Mouse (Mus musculus) cerebellum, postnatal 10 days (tissue): ENCODE results near the gene Cep83.

ENCODE experiments used
- DNase-seq, 2 experiments: peaks; one replicate each; pipeline ENCODE4 v3.0.0; 2021; ENCODE audit warnings: mixed read lengths in 2 of 2

Cep83 gene

GRCm38 (mm10) chr10:94780618-94781262 lies 92.3 kb downstream of the Cep83 start:
- DNase-seq: no peak

GRCm38 (mm10) chr10:94789205-94789604 lies 100.8 kb downstream of the Cep83 start:
- peak; percentile 19 to 27 for DNase-seq

GRCm38 (mm10) chr10:94793914-94794313 lies 105.5 kb downstream of the Cep83 start:
- DNase-seq: no peak

- DNase-seq: no peak
Measured at GRCm38 (mm10) chr10:94794666-94795244, 106.3 kb downstream of the Cep83 start.

GRCm38 (mm10) chr10:94798128-94798527 lies 109.7 kb downstream of the Cep83 start:
- no peak for DNase-seq

GRCm38 (mm10) chr10:94799485-94800239 lies 111.2 kb downstream of the Cep83 start:
- no peak for DNase-seq

GRCm38 (mm10) chr10:94800677-94801354 lies 112.4 kb downstream of the Cep83 start:
- DNase-seq: no peak

- no peak for DNase-seq
Measured at GRCm38 (mm10) chr10:94804029-94804908, 115.8 kb downstream of the Cep83 start.

- DNase-seq: no peak
Measured at GRCm38 (mm10) chr10:94804909-94805220, 116.4 kb downstream of the Cep83 start.

- DNase-seq: no peak
Measured at GRCm38 (mm10) chr10:94807323-94807722, 118.9 kb downstream of the Cep83 start.

- no peak for DNase-seq
Measured at GRCm38 (mm10) chr10:94808275-94808674, 119.8 kb downstream of the Cep83 start.

- DNase-seq: no peak
Measured at GRCm38 (mm10) chr10:94809946-94810472, 121.6 kb downstream of the Cep83 start.

- no peak for DNase-seq
Measured at GRCm38 (mm10) chr10:94811907-94812851, 123.7 kb downstream of the Cep83 start.

- DNase-seq: no peak
Measured at GRCm38 (mm10) chr10:94818127-94818526, 129.7 kb downstream of the Cep83 start.

- DNase-seq: peak; percentile 54 to 62
Measured at GRCm38 (mm10) chr10:94818781-94819665, 130.6 kb downstream of the Cep83 start.

GRCm38 (mm10) chr10:94823971-94824760 lies 135.7 kb downstream of the Cep83 start:
- DNase-seq: no peak

- DNase-seq: no peak
Measured at GRCm38 (mm10) chr10:94825951-94826350, 137.5 kb downstream of the Cep83 start.

GRCm38 (mm10) chr10:94826436-94826835 lies 138.0 kb downstream of the Cep83 start:
- no peak for DNase-seq

GRCm38 (mm10) chr10:94827325-94827724 lies 138.9 kb downstream of the Cep83 start:
- DNase-seq: no peak
